12 mouse cellular contexts compared by ENCODE assay signal in the genomic region with DNA sequence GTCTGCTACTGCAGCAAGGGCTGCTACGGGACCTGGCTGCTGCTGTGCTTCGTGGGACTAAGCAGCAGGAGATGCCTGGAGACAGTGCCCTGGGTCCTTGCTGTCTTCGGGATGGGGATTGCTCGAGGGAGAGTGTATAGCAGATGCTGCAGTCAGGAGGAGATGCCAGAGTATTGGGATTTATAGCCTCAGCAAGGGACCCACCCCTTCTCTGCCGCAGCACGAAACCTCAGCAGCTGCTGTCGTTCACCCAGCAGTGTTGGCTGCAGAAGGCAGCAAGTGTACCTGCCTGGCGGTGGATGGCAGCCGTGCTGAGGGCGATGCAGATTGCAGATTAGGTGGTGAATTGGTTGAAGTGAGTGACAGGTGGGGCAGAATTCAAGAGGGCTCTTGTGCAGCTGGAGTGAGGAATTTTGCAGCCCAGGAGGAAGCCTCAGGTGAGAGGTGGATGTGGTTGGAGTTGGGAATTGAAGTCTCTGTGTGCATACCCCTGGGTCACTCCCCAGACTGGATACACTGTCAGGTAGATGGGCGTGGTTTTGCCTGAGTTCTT. TPM values are rescaled to one million over a fixed set of nuclear protein-coding genes. Genes with fewer than 3 reads are reported as not detected.
A peak's percentile ranks its signal among the peaks of the same experiment; 100 is the strongest.
DNase-seq lines count a peak whose midpoint lies in the region; ATAC-seq lines count a peak whose summit lies in the region.
"Had no signal": no experiment of that assay in that cellular context is flagged by ENCODE, and none has a peak within 500 bp of the region (broad histone marks: within the 10 kb centered on the region; RNA-seq: fewer than 3 reads in every experiment).

No protein-coding gene starts in this region.

- ATAC-seq in forebrain, embryonic 13.5 days = no peak
- no peak for ATAC-seq in forebrain, embryonic 16.5 days
- 0 out of 2 replicates have a peak, but pooled peaks have one; percentile 15 for ATAC-seq in limb, embryonic 13.5 days (ENCODE audit: low FRiP score, low read depth)
- ATAC-seq in hindbrain, embryonic 16.5 days = peak; percentile 54
- peak; percentile 78; the same call in 1 of the 2 replicates for ATAC-seq in neural tube, embryonic 14.5 days (ENCODE audit: low read depth)

- H3K27me3 ChIP-seq in forebrain, embryonic 13.5 days = no peaks in the 10 kb centered on the region
- no peaks in the 10 kb centered on the region for H3K27me3 ChIP-seq in forebrain, embryonic 16.5 days (replicated peaks; ENCODE audit: control insufficient read depth, insufficient read depth, low read length)
- H3K27me3 ChIP-seq in limb, embryonic 13.5 days = no peaks in the 10 kb centered on the region
- H3K27me3 ChIP-seq in limb, embryonic 10.5 days (ENCODE audit: low read depth, poor library complexity, severe bottlenecking) = no peaks in the 10 kb centered on the region
- H3K27me3 ChIP-seq in hindbrain, embryonic 16.5 days (replicated peaks; ENCODE audit: control insufficient read depth, insufficient read depth, low read length) = no peaks in the 10 kb centered on the region
- no peaks in the 10 kb centered on the region for H3K27me3 ChIP-seq in neural tube, embryonic 14.5 days (ENCODE audit: control insufficient read depth, insufficient read depth, low read length)

- H3K27ac ChIP-seq in forebrain, embryonic 13.5 days = peak overlapping the region; percentile 25; the same call in 1 of the 2 replicates
- H3K27ac ChIP-seq in forebrain, embryonic 16.5 days (ENCODE audit: low read length) = no peak overlapping the region
- no peak overlapping the region for H3K27ac ChIP-seq in limb, embryonic 13.5 days
- H3K27ac ChIP-seq in limb, embryonic 10.5 days = no peak overlapping the region
- H3K27ac ChIP-seq in hindbrain, embryonic 16.5 days (ENCODE audit: low read depth, low read length) = peak overlapping the region; percentile 60
- peak overlapping the region; percentile 70 for H3K27ac ChIP-seq in neural tube, embryonic 14.5 days (ENCODE audit: low read depth, low read length)

- H3K9ac ChIP-seq in forebrain, embryonic 13.5 days = no peak overlapping the region
- H3K9ac ChIP-seq in forebrain, embryonic 16.5 days (replicated peaks; ENCODE audit: low read depth, low read length) = no peak overlapping the region
- no peak overlapping the region for H3K9ac ChIP-seq in limb, embryonic 13.5 days
- peak overlapping the region; percentile 52 for H3K9ac ChIP-seq in hindbrain, embryonic 16.5 days (ENCODE audit: low read depth, low read length)
- peak overlapping the region; percentile 39 for H3K9ac ChIP-seq in neural tube, embryonic 14.5 days (replicated peaks; ENCODE audit: low read depth, low read length)

- no peak for DNase-seq in limb, embryonic 10.5 days (ENCODE audit: low spot score)
- no peak for DNase-seq in cerebellum, adult 18-20 months
- DNase-seq in adrenal gland, postnatal 14 days = no peak
- DNase-seq: adrenal gland, postnatal 25 days; cerebellum, adult 9-10 months; gastrocnemius, postnatal 36 days; liver had no signal

- H3K4me2 ChIP-seq in forebrain, embryonic 13.5 days = no peak overlapping the region
- H3K4me2 ChIP-seq in forebrain, embryonic 16.5 days (ENCODE audit: low read length) = no peak overlapping the region
- no peak overlapping the region for H3K4me2 ChIP-seq in limb, embryonic 13.5 days (replicated peaks)
- H3K4me2 ChIP-seq in hindbrain, embryonic 16.5 days (ENCODE audit: low read length) = peak overlapping the region; percentile 5; the same call in 1 of the 2 replicates
- H3K4me2 ChIP-seq in neural tube, embryonic 14.5 days (ENCODE audit: low read depth, low read length) = no peak overlapping the region

- WGBS in forebrain, embryonic 13.5 days = 87% methylated on average over 11 of the region's 11 CpGs
- WGBS in forebrain, embryonic 16.5 days = 86% methylated on average over 11 of the region's 11 CpGs
- 76% methylated on average over 11 of the region's 11 CpGs for WGBS in limb, embryonic 13.5 days
- 81% methylated on average over 11 of the region's 11 CpGs for WGBS in limb, embryonic 10.5 days
- WGBS in hindbrain, embryonic 16.5 days = 40% methylated on average over 11 of the region's 11 CpGs
- WGBS in neural tube, embryonic 14.5 days = 31% methylated on average over 11 of the region's 11 CpGs

- peaks cover 27% of the 10 kb centered on the region for H3K4me1 ChIP-seq in forebrain, embryonic 13.5 days
- peaks cover 15% of the 10 kb centered on the region for H3K4me1 ChIP-seq in forebrain, embryonic 16.5 days (replicated peaks; ENCODE audit: control insufficient read depth, insufficient read depth, low read length)
- H3K4me1 ChIP-seq in limb, embryonic 13.5 days = peaks cover 25% of the 10 kb centered on the region
- peaks cover 6% of the 10 kb centered on the region for H3K4me1 ChIP-seq in limb, embryonic 10.5 days
- peaks cover 29% of the 10 kb centered on the region for H3K4me1 ChIP-seq in hindbrain, embryonic 16.5 days (ENCODE audit: control insufficient read depth, insufficient read depth, low read depth, low read length)
- H3K4me1 ChIP-seq in neural tube, embryonic 14.5 days (ENCODE audit: control insufficient read depth, insufficient read depth, low read length) = peaks cover 28% of the 10 kb centered on the region

- no peaks in the 10 kb centered on the region for H3K9me3 ChIP-seq in forebrain, embryonic 13.5 days (replicated peaks)
- H3K9me3 ChIP-seq in forebrain, embryonic 16.5 days (ENCODE audit: control insufficient read depth, low read length) = no peaks in the 10 kb centered on the region
- H3K9me3 ChIP-seq in limb, embryonic 13.5 days = no peaks in the 10 kb centered on the region
- H3K9me3 ChIP-seq in limb, embryonic 10.5 days (replicated peaks) = no peaks in the 10 kb centered on the region
- H3K9me3 ChIP-seq in hindbrain, embryonic 16.5 days (ENCODE audit: control insufficient read depth, low read length) = no peaks in the 10 kb centered on the region
- no peaks in the 10 kb centered on the region for H3K9me3 ChIP-seq in neural tube, embryonic 14.5 days (ENCODE audit: control insufficient read depth, low read length)

- H3K4me3 ChIP-seq in forebrain, embryonic 13.5 days = no peak overlapping the region
- no peak overlapping the region for H3K4me3 ChIP-seq in forebrain, embryonic 16.5 days (replicated peaks; ENCODE audit: low read length)
- no peak overlapping the region for H3K4me3 ChIP-seq in limb, embryonic 13.5 days
- no peak overlapping the region for H3K4me3 ChIP-seq in limb, embryonic 10.5 days
- H3K4me3 ChIP-seq in hindbrain, embryonic 16.5 days (ENCODE audit: low read length) = no peak overlapping the region
- H3K4me3 ChIP-seq in neural tube, embryonic 14.5 days (ENCODE audit: low read depth, low read length) = no peak overlapping the region

- H3K36me3 ChIP-seq in forebrain, embryonic 13.5 days (ENCODE audit: poor library complexity, severe bottlenecking) = peaks cover 55% of the 10 kb centered on the region
- H3K36me3 ChIP-seq in forebrain, embryonic 16.5 days (ENCODE audit: control insufficient read depth, insufficient read depth) = peaks cover 13% of the 10 kb centered on the region; the same call in 1 of the 2 replicates
- H3K36me3 ChIP-seq in limb, embryonic 13.5 days = peaks cover 66% of the 10 kb centered on the region
- peaks cover 83% of the 10 kb centered on the region for H3K36me3 ChIP-seq in limb, embryonic 10.5 days
- peaks cover 11% of the 10 kb centered on the region for H3K36me3 ChIP-seq in hindbrain, embryonic 16.5 days (ENCODE audit: control insufficient read depth, insufficient read depth, low read length)
- peaks cover 8% of the 10 kb centered on the region for H3K36me3 ChIP-seq in neural tube, embryonic 14.5 days (ENCODE audit: control insufficient read depth, insufficient read depth, low read length)

RNA-seq across cellular contexts. Expression of a gene that starts 24.3 kb away (rescaled TPM):
- polyA plus RNA-seq in forebrain, embryonic 13.5 days (2015; fragmentation: Nextera tagmentation; extraction: Ambion mirVana) = 43.9 and 46.2 TPM in 2 replicates
- polyA plus RNA-seq in forebrain, embryonic 16.5 days (2015; fragmentation: Nextera tagmentation; extraction: Ambion mirVana) = 47.0 and 51.7 TPM in 2 replicates
- polyA plus RNA-seq in limb, embryonic 13.5 days (2015; fragmentation: Nextera tagmentation; extraction: Ambion mirVana) = 38.4 and 38.6 TPM in 2 replicates
- 42.7 and 42.9 TPM in 2 replicates for polyA plus RNA-seq in limb, embryonic 10.5 days (2016; fragmentation: Nextera tagmentation; extraction: Ambion mirVana)
- 43.2 and 46.0 TPM in 2 replicates for polyA plus RNA-seq in hindbrain, embryonic 16.5 days (2015; fragmentation: Nextera tagmentation; extraction: Ambion mirVana)
- 64.9 and 71.4 TPM in 2 replicates for polyA plus RNA-seq in neural tube, embryonic 14.5 days (2014; fragmentation: Nextera tagmentation; extraction: Ambion mirVana)
- 104 and 107 TPM in 2 replicates for total RNA-seq in adrenal gland, postnatal 14 days (2021)

Comparison
In these comparisons a context has a peak if more than half of its experiments do, and no peak if none do; other contexts are left out.
1. H3K27ac ChIP-seq: peak in forebrain, embryonic 13.5 days (single experiment), hindbrain, embryonic 16.5 days (single experiment) and neural tube, embryonic 14.5 days (single experiment); none in forebrain, embryonic 16.5 days (single experiment), limb, embryonic 13.5 days (single experiment) and limb, embryonic 10.5 days (single experiment).
2. ATAC-seq: peak in limb, embryonic 13.5 days (single experiment), hindbrain, embryonic 16.5 days (single experiment) and neural tube, embryonic 14.5 days (single experiment); none in forebrain, embryonic 13.5 days (single experiment) and forebrain, embryonic 16.5 days (single experiment).
3. H3K9ac ChIP-seq: peak in hindbrain, embryonic 16.5 days (single experiment) and neural tube, embryonic 14.5 days (single experiment); none in forebrain, embryonic 13.5 days (single experiment), forebrain, embryonic 16.5 days (single experiment) and limb, embryonic 13.5 days (single experiment).